Mouse (Mus musculus): ENCODE results near the gene Atp6v0c. TPM values are rescaled to one million over a fixed set of nuclear protein-coding genes. Genes with fewer than 3 reads are reported as not detected.

Gene Atp6v0c
- total RNA-seq (2023), result 100 to 1,000 TPM; 187 to 216 TPM

DNA sequence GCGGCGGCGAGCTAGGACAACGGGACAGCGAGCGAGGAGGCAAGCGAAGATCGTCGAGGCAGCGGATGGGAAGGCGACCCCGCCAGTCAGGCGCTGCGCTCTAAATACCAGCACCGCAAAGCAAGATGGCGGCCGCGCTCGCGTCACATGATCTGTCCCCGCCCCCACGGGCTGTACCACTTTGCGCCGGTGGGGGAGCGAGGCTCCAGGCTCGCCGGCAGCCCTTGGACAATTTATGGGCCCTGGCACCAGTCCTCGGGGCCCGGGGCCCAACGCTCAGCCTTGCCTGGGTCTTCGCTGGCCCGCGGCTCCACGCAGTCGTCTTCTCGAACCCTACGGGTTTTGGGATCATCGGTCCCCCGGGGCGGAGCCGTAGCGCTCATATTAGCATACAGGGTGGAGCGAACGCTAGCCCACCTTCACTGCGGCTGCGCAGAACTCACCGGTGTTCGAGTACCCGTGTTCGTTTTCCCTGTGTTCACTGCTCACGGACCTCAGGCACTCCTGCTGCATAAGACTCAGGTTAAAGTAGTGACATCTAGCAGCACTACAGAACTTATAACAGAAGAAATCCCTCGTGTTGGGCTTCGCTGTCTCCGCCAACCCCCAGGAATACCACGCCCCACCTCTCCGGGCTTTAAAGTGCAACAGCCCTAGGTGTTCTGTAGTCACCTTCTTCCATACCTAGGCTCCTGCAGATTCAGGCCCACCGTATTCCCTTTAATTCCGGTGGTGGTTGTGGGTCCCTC lies at the start of gene Atp6v0c:
TSS of gene Atp6v0c (minus strand) at position 386 of the 749 bp plus-strand sequence.

DNA sequence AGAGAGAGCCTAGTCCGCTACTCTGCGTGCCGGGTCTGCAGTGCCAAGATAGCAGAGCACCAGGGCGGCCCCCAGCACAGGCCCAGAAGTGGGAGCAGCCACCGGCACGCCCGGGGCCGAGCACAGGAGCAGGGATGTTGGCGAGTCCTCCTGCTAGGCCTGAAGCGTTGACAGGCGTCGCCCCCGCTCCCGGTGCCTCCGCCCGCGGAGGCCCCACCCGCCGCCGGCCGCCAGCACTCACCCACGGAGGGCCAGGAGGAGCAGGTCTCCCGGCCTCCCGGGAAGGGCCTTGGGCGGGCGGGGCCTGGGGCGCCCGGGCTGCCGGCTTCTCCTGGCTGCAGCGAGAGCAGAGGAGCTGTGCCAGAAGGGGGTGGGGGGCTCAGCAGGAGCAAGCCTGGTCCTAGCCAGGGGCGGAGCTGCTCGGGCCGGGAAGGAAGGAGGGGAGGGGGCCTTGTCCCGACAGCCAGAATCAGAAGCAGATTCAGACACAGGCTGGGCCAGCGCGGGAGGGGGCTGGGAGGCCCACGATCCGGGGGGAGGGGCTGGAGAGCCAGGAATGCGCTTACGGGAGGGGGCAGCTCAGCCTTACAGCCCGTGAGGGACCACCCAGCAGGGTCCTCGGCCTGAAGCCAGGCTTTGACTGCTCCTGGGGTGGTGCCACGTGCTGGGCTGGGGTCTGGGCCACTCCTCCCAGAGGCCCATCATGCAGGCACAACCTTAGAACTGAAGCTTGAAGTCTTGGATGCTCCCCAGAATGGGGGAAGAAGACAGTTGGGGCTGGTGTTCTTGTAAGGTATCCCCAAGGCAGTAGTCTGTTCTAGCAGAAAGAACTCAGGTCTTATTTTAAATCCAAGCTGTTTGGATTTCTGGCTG lies 39.8 kb upstream of the Atp6v0c start, which contains the start of gene Ntn3:
TSS of gene Ntn3 (minus strand) at position 489 of the 873 bp plus-strand sequence.

DNA sequence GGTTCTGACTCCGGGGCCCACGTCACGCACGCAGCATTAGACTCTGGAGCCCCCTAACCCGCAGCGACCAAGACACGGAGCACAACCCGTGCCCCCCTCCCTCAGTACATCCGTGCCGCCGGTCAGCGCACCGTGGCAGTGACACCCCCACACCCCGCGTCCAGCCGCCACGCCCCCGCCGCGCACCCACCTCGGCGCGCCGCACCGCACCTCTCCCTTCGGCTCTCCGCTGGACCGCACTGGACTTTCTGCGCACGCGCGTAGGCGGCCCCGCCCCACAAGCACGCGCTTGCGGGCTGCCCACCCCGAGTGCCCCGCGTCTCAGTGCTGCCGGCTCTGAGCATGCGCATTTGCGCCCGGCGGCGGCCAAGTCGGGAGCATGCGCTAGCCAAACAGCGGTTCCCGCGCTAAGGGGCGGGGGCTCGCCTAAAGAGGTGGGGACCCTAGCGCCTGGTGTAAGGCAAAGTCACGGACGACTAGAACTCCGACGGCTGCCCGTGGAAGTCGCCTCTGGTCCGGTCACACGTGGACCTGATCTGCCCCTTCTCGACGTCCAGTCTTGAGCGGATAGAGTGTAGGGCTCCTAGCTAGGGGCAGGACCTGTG lies 35.9 kb upstream of the Atp6v0c start, which contains the start of gene Tbc1d24:
TSS of gene Tbc1d24 (minus strand) at position 279 of the 605 bp plus-strand sequence.

DNA sequence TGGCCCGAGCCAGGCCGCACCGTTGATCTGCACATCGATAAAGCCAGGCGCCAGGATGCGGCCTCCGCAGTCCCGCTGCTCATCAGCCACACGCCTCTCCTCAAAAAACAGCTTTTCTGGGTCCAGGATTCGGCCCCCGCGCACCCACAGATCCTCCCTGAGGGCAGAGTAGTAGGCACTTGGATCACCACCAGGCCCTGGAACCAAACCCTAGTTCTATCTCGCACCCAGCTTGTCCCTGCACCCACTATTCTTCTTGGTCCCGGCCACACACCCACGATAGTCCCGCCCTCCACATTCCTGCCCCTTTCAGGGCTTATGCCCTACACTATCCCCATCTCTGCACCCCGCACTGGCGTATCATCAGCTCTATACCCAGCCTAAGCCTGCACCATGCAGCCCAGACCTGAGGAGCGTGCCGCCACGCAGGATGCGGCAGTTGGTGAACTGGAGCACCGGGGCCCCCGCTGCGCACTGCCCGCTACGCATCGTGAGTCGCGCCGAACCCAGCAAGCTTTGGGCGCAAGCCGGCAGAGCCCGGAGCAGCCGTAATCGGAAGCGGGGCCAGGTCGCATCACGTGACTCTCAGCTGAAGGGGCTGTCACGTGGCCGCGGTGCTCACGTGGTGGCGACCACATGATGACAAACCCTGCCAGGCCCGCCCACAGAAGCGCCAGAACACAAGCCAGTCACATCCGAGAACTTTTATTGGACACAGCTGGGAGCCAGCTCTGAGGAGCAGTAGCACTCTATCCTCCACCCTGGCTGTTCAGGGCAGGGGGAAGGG lies 6.1 kb downstream of the Atp6v0c start, which contains the start of gene Amdhd2:
TSS of gene Amdhd2 (minus strand) at position 591 of the 787 bp plus-strand sequence.

DNA sequence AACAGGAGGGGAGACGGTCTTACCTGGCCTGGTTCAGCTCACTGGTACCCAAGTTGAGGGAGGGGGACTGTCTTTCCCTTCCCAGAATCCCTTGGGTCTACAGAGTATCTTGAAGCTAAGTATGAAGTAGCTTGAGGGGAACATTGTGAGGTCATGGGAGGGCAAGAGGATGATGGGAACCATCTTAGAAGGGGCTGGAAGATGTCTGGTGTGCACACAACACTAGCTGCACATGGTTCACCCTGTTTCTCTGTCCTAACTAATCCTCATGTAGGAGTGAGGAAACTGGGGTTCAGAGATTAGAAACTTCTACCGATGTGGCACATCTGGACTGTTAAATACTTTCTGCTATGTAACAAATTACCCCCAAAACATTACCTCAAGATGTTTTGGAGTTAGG lies 18.7 kb downstream of the Atp6v0c start, which contains the start of gene Pdpk1:
TSS of gene Pdpk1 (minus strand) at position 101 of the 400 bp plus-strand sequence.

Other genes with a start within 250 kb of the Atp6v0c start
- not detected for gene Sbp, start 228.0 kb downstream of the Atp6v0c start, total RNA-seq (2023)
- not detected for gene Sbpl, start 214.4 kb downstream of the Atp6v0c start, total RNA-seq (2023)
- gene Prss30, start 189.1 kb downstream of the Atp6v0c start, total RNA-seq (2023), result not detected
- gene Prss22, start 171.6 kb downstream of the Atp6v0c start, total RNA-seq (2023), result not detected
- gene Prss27, start 131.6 kb downstream of the Atp6v0c start, total RNA-seq (2023), result not detected
- gene Kctd5, start 96.2 kb downstream of the Atp6v0c start, total RNA-seq (2023), result 10 to 100 TPM; 34.4 to 38.7 TPM
- gene Pdpk1, start 18.8 kb downstream of the Atp6v0c start, total RNA-seq (2023), result 10 to 100 TPM; 67.8 to 80.7 TPM
- gene Amdhd2, start 5.9 kb downstream of the Atp6v0c start, total RNA-seq (2023), result 10 to 100 TPM; 34.6 to 44.6 TPM
- gene Tbc1d24, start 35.9 kb upstream of the Atp6v0c start, total RNA-seq (2023), result 1 to 10 TPM; 1.3 to 1.6 TPM
- under 1 TPM; 0.12 to 0.46 TPM for gene Ntn3, start 39.8 kb upstream of the Atp6v0c start, total RNA-seq (2023)
- 10 to 100 TPM; 11.2 to 13.8 TPM for gene Tedc2, start 51.1 kb upstream of the Atp6v0c start, total RNA-seq (2023)
- 1 to 10 TPM; 8.0 to 8.6 TPM for gene Ccnf, start 81.8 kb upstream of the Atp6v0c start, total RNA-seq (2023)
- gene Abca17, start 181.4 kb upstream of the Atp6v0c start, total RNA-seq (2023), result under 1 TPM in 1 of 2 experiments, not detected in 1; 0.42 TPM
- gene Abca3, start 182.2 kb upstream of the Atp6v0c start, total RNA-seq (2023), result 10 to 100 TPM; 64.0 to 67.1 TPM
- gene Rnps1, start 244.9 kb upstream of the Atp6v0c start, total RNA-seq (2023), result 100 to 1,000 TPM; 146 to 147 TPM

Data from B cell, adult 67 days (primary cell).